Mouse (Mus musculus) hindbrain, postnatal 0 days (tissue): Measurements from ENCODE around the gene Chrm2. TPM values are rescaled to one million over a fixed set of nuclear protein-coding genes. Genes with fewer than 3 reads are reported as not detected.

Source experiments
- ATAC-seq: fragments of 200-750 bp; cut with Nextera tagmentation; 2 replicates; pipeline ENCODE4 v1.8.0; 2017; ENCODE audit warnings: mild to moderate bottlenecking, moderate TSS enrichment, moderate library complexity
- DNase-seq: peaks from one replicate; pipeline ENCODE4 v3.0.0-alpha.2; 2015; ENCODE audit warnings: low spot score
- H3K27ac ChIP-seq: fragments of 300-500 bp; sonication (generic); 2 replicates; pipeline ENCODE4 v1.5.1; 2014; ENCODE audit warnings: mild to moderate bottlenecking
- H3K27me3 ChIP-seq: fragments of 300-500 bp; sonication (generic); 2 replicates; pipeline ENCODE4 v1.6.1; 2014; ENCODE audit warnings: low read length, mixed read lengths; ENCODE audit not compliant: insufficient read depth
- H3K36me3 ChIP-seq: fragments of 300-500 bp; sonication (generic); 2 replicates; pipeline ENCODE4 v1.6.1; 2014; ENCODE audit warnings: low read length, mixed read lengths; ENCODE audit not compliant: insufficient read depth
- H3K4me1 ChIP-seq: fragments of 300-500 bp; sonication (generic); 2 replicates; pipeline ENCODE4 v1.6.1; 2014; ENCODE audit warnings: antibody characterized with exemption, low read length, mixed read lengths; ENCODE audit not compliant: insufficient read depth
- H3K4me2 ChIP-seq: fragments of 300-500 bp; sonication (generic); 2 replicates; pipeline ENCODE4 v1.6.1; 2014; ENCODE audit warnings: low read depth, mild to moderate bottlenecking, low read length, moderate library complexity, mixed read lengths
- H3K4me3 ChIP-seq: fragments of 300-500 bp; sonication (generic); 2 replicates; pipeline ENCODE4 v1.5.1; 2014; ENCODE audit warnings: low read length
- H3K9ac ChIP-seq: fragments of 300-500 bp; sonication (generic); replicated peaks from 2 replicates; pipeline ENCODE4 v1.6.1; 2014; ENCODE audit warnings: mild to moderate bottlenecking, low read length, moderate library complexity, mixed read lengths
- H3K9me3 ChIP-seq: fragments of 300-500 bp; sonication (generic); 2 replicates; pipeline ENCODE4 v1.6.1; 2016; ENCODE audit warnings: low read length, mixed read lengths
- CTCF ChIP-seq: IDR thresholded peaks from 2 replicates; pipeline ENCODE4 v1.5.1; 2016; ENCODE audit warnings: antibody characterized with exemption, control low read depth, low read depth
- WGBS: fragments of 180-500 bp; shearing (Covaris S2); extraction: QIAGEN DNeasy Blood & Tissue Kit; methylation state at CpG from one replicate; pipeline ENCODE4 v1.1.7; 2014; 5-methylcytosine and 5-hydroxymethylcytosine counted together
- polyA plus RNA-seq: library from polyadenylated mRNA; unstranded; fragments of >200 nt; fragmentation: Nextera tagmentation; extraction: Ambion mirVana; gene quantifications from 2 replicates; pipeline ENCODE4 v1.2.1, GENCODE M21; 2015
- total RNA-seq: library from RNA; depleted of rRNA; stranded (reverse); fragments of >200 nt; gene quantifications from 2 replicates; pipeline ENCODE4 v1.2.3, GENCODE M21; 2014

Chrm2 gene
- total and polyA plus RNA-seq, 2 experiments from 2014 or later: 8.3 to 16.6 TPM

- Histone ChIP-seq H3K4me2 (no peak overlapping the region), H3K4me1 (peaks cover 5% of the 10 kb centered on the region; the same call in 1 of the 2 replicates), H3K27ac (no peak overlapping the region), H3K9me3 (no peaks in the 10 kb centered on the region), H3K9ac (no peak overlapping the region), H3K4me3 (no peak overlapping the region), H3K36me3 (no peaks in the 10 kb centered on the region), H3K27me3 (peaks cover 7% of the 10 kb centered on the region; the same call in 1 of the 2 replicates)
- peak; percentile 65 for DNase-seq
- 0 out of 2 replicates have a peak, but pooled peaks have one; percentile 43 for ATAC-seq
- 61% methylated on average over 4 of the region's 4 CpGs for WGBS
- peak; percentile 74 for TF ChIP-seq CTCF
Observed at GRCm38 (mm10) chr6:36393705-36394104, 5.8 kb downstream of the Chrm2 start.

GRCm38 (mm10) chr6:36405139-36405538 is 17.3 kb downstream of the Chrm2 start:
- WGBS: 68% methylated on average over 5 of the region's 5 CpGs
- Histone ChIP-seq H3K9ac (no peak overlapping the region), H3K4me3 (no peak overlapping the region), H3K36me3 (no peaks in the 10 kb centered on the region), H3K9me3 (no peaks in the 10 kb centered on the region), H3K27ac (no peak overlapping the region), H3K27me3 (no peaks in the 10 kb centered on the region), H3K4me1 (no peaks in the 10 kb centered on the region), H3K4me2 (no peak overlapping the region)
- no peak for TF ChIP-seq CTCF
- ATAC-seq (no peak), DNase-seq (no peak)

- no peak for TF ChIP-seq CTCF
- no peaks in the 10 kb centered on the region for H3K27me3 ChIP-seq
- H3K27ac ChIP-seq: no peak overlapping the region
- H3K36me3 ChIP-seq: no peaks in the 10 kb centered on the region
- H3K4me3 ChIP-seq: no peak overlapping the region
- DNase-seq (no peak), ATAC-seq (no peak)
- H3K4me2 ChIP-seq: no peak overlapping the region
- H3K4me1 ChIP-seq: no peaks in the 10 kb centered on the region
- no peak overlapping the region for H3K9ac ChIP-seq
- no peaks in the 10 kb centered on the region for H3K9me3 ChIP-seq
Observed at GRCm38 (mm10) chr6:36409016-36409415, 21.1 kb downstream of the Chrm2 start.

- TF ChIP-seq CTCF: no peak
- DNase-seq: no peak
- Histone ChIP-seq H3K9ac (no peak overlapping the region), H3K4me1 (no peaks in the 10 kb centered on the region), H3K4me3 (no peak overlapping the region), H3K9me3 (no peaks in the 10 kb centered on the region), H3K4me2 (no peak overlapping the region), H3K36me3 (no peaks in the 10 kb centered on the region), H3K27ac (no peak overlapping the region), H3K27me3 (no peaks in the 10 kb centered on the region)
- ATAC-seq: no peak
- 94% methylated on average over 2 of the region's 2 CpGs for WGBS
Observed at GRCm38 (mm10) chr6:36410057-36410456, 22.2 kb downstream of the Chrm2 start.

GRCm38 (mm10) chr6:36419716-36420115 is 31.8 kb downstream of the Chrm2 start:
- ATAC-seq: no peak
- Histone ChIP-seq H3K36me3 (no peaks in the 10 kb centered on the region), H3K27me3 (no peaks in the 10 kb centered on the region), H3K9ac (no peak overlapping the region), H3K9me3 (no peaks in the 10 kb centered on the region), H3K4me2 (no peak overlapping the region), H3K27ac (no peak overlapping the region), H3K4me1 (no peaks in the 10 kb centered on the region), H3K4me3 (no peak overlapping the region)
- WGBS: 40% methylated on average over 2 of the region's 2 CpGs
- DNase-seq: no peak
- no peak for TF ChIP-seq CTCF

DNA sequence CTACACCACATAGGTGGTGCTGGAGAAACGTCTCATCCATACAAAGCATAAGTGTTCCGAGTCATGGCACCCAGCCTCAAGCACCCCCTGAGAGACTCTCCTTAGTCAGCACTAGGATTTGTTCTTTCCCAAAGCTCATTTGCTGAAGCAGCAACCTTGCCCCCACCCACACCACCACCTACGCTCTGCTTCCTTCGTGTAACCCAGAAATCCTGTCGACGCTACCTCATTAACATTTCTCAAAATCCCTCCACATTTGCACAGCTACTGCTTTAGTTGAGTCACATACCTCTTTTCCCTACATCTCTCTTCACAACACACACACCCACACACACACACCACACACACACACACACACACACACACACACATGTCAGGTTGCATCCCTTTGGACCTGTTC is 50.1 kb downstream of the Chrm2 start:
- ATAC-seq (no peak), DNase-seq (no peak)
- no peaks in the 10 kb centered on the region for H3K36me3 ChIP-seq
- 93% methylated on average over 6 of the region's 6 CpGs for WGBS
- no peaks in the 10 kb centered on the region for H3K9me3 ChIP-seq
- no peak overlapping the region for H3K4me3 ChIP-seq
- H3K27ac ChIP-seq: no peak overlapping the region
- no peaks in the 10 kb centered on the region for H3K27me3 ChIP-seq
- H3K4me2 ChIP-seq: no peak overlapping the region
- no peaks in the 10 kb centered on the region for H3K4me1 ChIP-seq
- H3K9ac ChIP-seq: no peak overlapping the region
- no peak for TF ChIP-seq CTCF

DNA sequence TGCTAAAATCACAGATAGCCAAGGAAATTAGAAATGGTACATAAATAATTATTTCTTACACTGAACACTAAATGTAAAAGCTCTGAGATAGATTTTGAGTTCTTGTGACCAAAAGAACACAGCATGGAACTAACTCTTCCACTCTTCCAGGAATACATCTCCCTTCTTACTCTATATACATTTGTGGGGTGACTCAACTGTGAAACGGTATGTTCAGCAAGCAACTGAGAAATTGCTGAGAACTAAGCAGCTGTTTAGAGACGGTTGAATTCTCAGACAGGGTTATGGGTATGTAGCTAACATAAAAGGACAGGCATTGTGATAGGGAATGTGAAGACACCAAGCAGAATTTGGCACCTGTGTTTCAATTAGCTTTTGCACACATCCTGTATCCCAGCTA is 51.3 kb downstream of the Chrm2 start:
- no peak overlapping the region for H3K4me3 ChIP-seq
- no peak overlapping the region for H3K27ac ChIP-seq
- no peak overlapping the region for H3K9ac ChIP-seq
- ATAC-seq: no peak
- DNase-seq: no peak
- H3K4me2 ChIP-seq: no peak overlapping the region
- no peaks in the 10 kb centered on the region for H3K4me1 ChIP-seq
- H3K9me3 ChIP-seq: no peaks in the 10 kb centered on the region
- 61% methylated on average over 2 of the region's 2 CpGs for WGBS
- H3K27me3 ChIP-seq: no peaks in the 10 kb centered on the region
- TF ChIP-seq CTCF: no peak
- no peaks in the 10 kb centered on the region for H3K36me3 ChIP-seq
